Mouse (Mus musculus): ENCODE data around the gene Synpo2. TPM values are rescaled to one million over a fixed set of nuclear protein-coding genes. Genes with fewer than 3 reads are reported as not detected.

The Synpo2 gene
- total RNA-seq, 1 experiment, result 1.6 TPM

DNA sequence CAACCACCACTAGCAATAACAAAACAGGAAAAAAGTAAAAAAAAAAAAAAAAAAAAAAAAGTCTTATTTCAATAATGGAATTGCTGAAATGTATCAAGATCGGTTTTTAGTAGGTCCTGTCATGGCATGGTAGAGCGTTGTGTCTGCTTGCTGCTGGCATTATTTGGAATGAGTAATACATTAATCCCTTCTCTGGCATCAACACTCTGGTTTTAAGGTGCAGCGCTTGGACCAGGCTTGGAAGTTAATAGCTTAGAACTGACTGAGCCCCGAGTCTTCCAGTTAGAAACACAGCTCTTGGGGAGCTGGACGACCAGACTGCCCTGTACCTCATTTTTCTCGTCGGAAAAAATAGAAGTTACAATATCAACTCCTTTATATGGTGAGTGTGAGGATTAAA, 169.1 kb downstream of the Synpo2 start:
- DNase-seq (ENCODE audit: low read depth, low spot score), result no peak
- TF ChIP-seq HCFC1 (IDR thresholded peaks at IDR 0.05; ENCODE audit: borderline replicate concordance, insufficient read depth, low read length) (no peak), CHD2 (IDR thresholded peaks at IDR 0.05; ENCODE audit: low read depth, low read length) (no peak)
- Histone ChIP-seq H3K4me3 (ENCODE audit: insufficient read depth in 1 of 2, low read depth in 1 of 2, low read length in 2 of 2, poor library complexity in 1 of 2, severe bottlenecking in 1 of 2) (no peak overlapping the region), H3K27ac (ENCODE audit: insufficient read depth, low read depth, low read length, poor library complexity, severe bottlenecking) (no peak overlapping the region), H3K9me3 (ENCODE audit: control insufficient read depth, insufficient read depth, low read depth, low read length) (no peaks in the 10 kb centered on the region), H3K4me1 (ENCODE audit: control insufficient read depth in 2 of 2, insufficient read depth in 2 of 2, low read length in 2 of 2, poor library complexity in 1 of 2) (peaks cover 2 to 5% of the 10 kb centered on the region in 2 experiments; a peak in 1 of 4 replicates), H3K36me3 (ENCODE audit: control insufficient read depth, insufficient read depth, low read length, poor library complexity, severe bottlenecking) (no peaks in the 10 kb centered on the region), H3K9ac (ENCODE audit: insufficient read depth, low read depth, low read length, poor library complexity, severe bottlenecking) (no peak overlapping the region)
- in situ Hi-C loops (cut with MboI; ENCODE audit: low sequenced_read_pairs in 2 of 2, unreplicated experiment in 2 of 2), result no loop called here

DNA sequence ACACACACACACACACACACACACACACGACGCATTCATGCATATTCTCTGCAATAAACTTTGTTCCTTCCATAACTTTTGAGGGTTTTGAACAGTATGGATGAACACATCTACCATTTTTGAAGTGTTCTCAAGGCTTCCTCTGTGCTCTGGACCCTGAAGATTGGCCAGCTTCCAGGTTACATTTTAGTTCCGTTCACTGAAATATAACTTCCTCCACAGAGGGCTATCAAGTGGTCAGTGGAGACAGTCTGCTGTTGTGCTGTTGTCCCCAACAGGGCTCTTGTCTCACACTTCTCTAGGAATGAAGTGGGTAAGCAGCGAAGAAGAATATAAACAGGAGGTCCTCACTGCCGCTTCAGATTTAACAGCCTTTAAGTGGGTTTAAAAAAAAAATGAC, 170.5 kb downstream of the Synpo2 start:
- in situ Hi-C loops (cut with MboI; ENCODE audit: low sequenced_read_pairs in 2 of 2, unreplicated experiment in 2 of 2), result no loop called here
- TF ChIP-seq HCFC1 (IDR thresholded peaks at IDR 0.05; ENCODE audit: borderline replicate concordance, insufficient read depth, low read length) (no peak), ZC3H11A (IDR thresholded peaks at IDR 0.05; ENCODE audit: borderline replicate concordance, low read depth, low read length) (no peak), ZNF384 (IDR thresholded peaks at IDR 0.05; ENCODE audit: low read depth, low read length) (no peak), CHD2 (IDR thresholded peaks at IDR 0.05; ENCODE audit: low read depth, low read length) (no peak), MAFK (IDR thresholded peaks at IDR 0.05; ENCODE audit: insufficient read depth, low read depth, low read length) (no peak)

DNA sequence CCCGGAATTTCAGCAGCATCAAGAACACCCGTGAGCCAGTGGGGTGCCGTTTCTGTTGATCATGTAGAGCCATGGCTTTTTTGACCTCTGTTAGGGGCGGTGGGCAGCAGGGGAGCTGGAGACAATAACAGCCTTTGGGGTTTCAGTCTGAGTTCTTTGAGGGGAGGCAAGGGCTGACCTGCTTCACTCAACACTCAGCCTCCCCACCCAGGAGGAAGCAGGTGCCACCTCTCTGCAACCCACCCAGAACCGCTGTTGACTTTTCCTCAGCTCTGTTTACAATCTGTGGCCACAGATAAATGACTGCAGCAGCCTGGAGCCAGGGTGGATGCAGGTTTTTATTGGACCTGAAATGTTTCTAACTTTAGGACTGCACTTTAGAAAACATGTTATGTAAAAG, 171.8 kb downstream of the Synpo2 start:
- Histone ChIP-seq H3K4me3 (ENCODE audit: insufficient read depth in 1 of 2, low read depth in 1 of 2, low read length in 2 of 2, poor library complexity in 1 of 2, severe bottlenecking in 1 of 2) (no peak overlapping the region), H3K9me3 (ENCODE audit: control insufficient read depth, insufficient read depth, low read depth, low read length) (no peaks in the 10 kb centered on the region), H3K4me1 (ENCODE audit: control insufficient read depth in 2 of 2, insufficient read depth in 2 of 2, low read length in 2 of 2, poor library complexity in 1 of 2) (peaks cover 0 to 3% of the 10 kb centered on the region in 2 experiments; a peak in 1 of 4 replicates), H3K9ac (ENCODE audit: insufficient read depth, low read depth, low read length, poor library complexity, severe bottlenecking) (no peak overlapping the region; the same call in 1 of the 2 replicates), H3K27ac (ENCODE audit: insufficient read depth, low read depth, low read length, poor library complexity, severe bottlenecking) (no peak overlapping the region), H3K36me3 (ENCODE audit: control insufficient read depth, insufficient read depth, low read length, poor library complexity, severe bottlenecking) (no peaks in the 10 kb centered on the region)
- DNase-seq (ENCODE audit: low read depth, low spot score), result no peak
- no peak for TF ChIP-seq MAFK (IDR thresholded peaks at IDR 0.05; ENCODE audit: insufficient read depth, low read depth, low read length)
- TF ChIP-seq ZNF384 (IDR thresholded peaks at IDR 0.05; ENCODE audit: low read depth, low read length), result no peak
- TF ChIP-seq HCFC1 (IDR thresholded peaks at IDR 0.05; ENCODE audit: borderline replicate concordance, insufficient read depth, low read length), result no peak
- no peak for TF ChIP-seq ZC3H11A (IDR thresholded peaks at IDR 0.05; ENCODE audit: borderline replicate concordance, low read depth, low read length)
- TF ChIP-seq CHD2 (IDR thresholded peaks at IDR 0.05; ENCODE audit: low read depth, low read length), result no peak
- in situ Hi-C loops (cut with MboI; ENCODE audit: low sequenced_read_pairs in 2 of 2, unreplicated experiment in 2 of 2), result no loop called here

More for the DNA sequence above, 170.5 kb downstream of the Synpo2 start:
- H3K4me1 ChIP-seq (ENCODE audit: control insufficient read depth in 2 of 2, insufficient read depth in 2 of 2, low read length in 2 of 2, poor library complexity in 1 of 2), result peaks cover 0 to 3% of the 10 kb centered on the region in 2 experiments; a peak in 1 of 4 replicates
- DNase-seq (ENCODE audit: low read depth, low spot score), result no peak
- H3K9ac ChIP-seq (ENCODE audit: insufficient read depth, low read depth, low read length, poor library complexity, severe bottlenecking), result no peak overlapping the region
- H3K9me3 ChIP-seq (ENCODE audit: control insufficient read depth, insufficient read depth, low read depth, low read length), result no peaks in the 10 kb centered on the region
- no peak overlapping the region for H3K4me3 ChIP-seq (ENCODE audit: insufficient read depth in 1 of 2, low read depth in 1 of 2, low read length in 2 of 2, poor library complexity in 1 of 2, severe bottlenecking in 1 of 2)
- no peaks in the 10 kb centered on the region for H3K36me3 ChIP-seq (ENCODE audit: control insufficient read depth, insufficient read depth, low read length, poor library complexity, severe bottlenecking)
- H3K27ac ChIP-seq (ENCODE audit: insufficient read depth, low read depth, low read length, poor library complexity, severe bottlenecking), result no peak overlapping the region

- Histone ChIP-seq H3K4me3 (ENCODE audit: insufficient read depth in 1 of 2, low read depth in 1 of 2, low read length in 2 of 2, poor library complexity in 1 of 2, severe bottlenecking in 1 of 2) (no peak overlapping the region), H3K9me3 (ENCODE audit: control insufficient read depth, insufficient read depth, low read depth, low read length) (no peaks in the 10 kb centered on the region), H3K4me1 (ENCODE audit: control insufficient read depth in 2 of 2, insufficient read depth in 2 of 2, low read length in 2 of 2, poor library complexity in 1 of 2) (peaks cover 0 to 3% of the 10 kb centered on the region in 2 experiments; a peak in 1 of 4 replicates), H3K36me3 (ENCODE audit: control insufficient read depth, insufficient read depth, low read length, poor library complexity, severe bottlenecking) (no peaks in the 10 kb centered on the region), H3K27ac (ENCODE audit: insufficient read depth, low read depth, low read length, poor library complexity, severe bottlenecking) (no peak overlapping the region), H3K9ac (ENCODE audit: insufficient read depth, low read depth, low read length, poor library complexity, severe bottlenecking) (no peak overlapping the region)
- no peak for DNase-seq (ENCODE audit: low read depth, low spot score)
- no peak for TF ChIP-seq CHD2 (IDR thresholded peaks at IDR 0.05; ENCODE audit: low read depth, low read length)
- TF ChIP-seq HCFC1 (IDR thresholded peaks at IDR 0.05; ENCODE audit: borderline replicate concordance, insufficient read depth, low read length), result no peak
- TF ChIP-seq ZC3H11A (IDR thresholded peaks at IDR 0.05; ENCODE audit: borderline replicate concordance, low read depth, low read length), result no peak
- TF ChIP-seq MAFK (IDR thresholded peaks at IDR 0.05; ENCODE audit: insufficient read depth, low read depth, low read length), result no peak
- TF ChIP-seq ZNF384 (IDR thresholded peaks at IDR 0.05; ENCODE audit: low read depth, low read length), result no peak
- in situ Hi-C loops (cut with MboI; ENCODE audit: low sequenced_read_pairs in 2 of 2, unreplicated experiment in 2 of 2), result no loop called here
These were observed 174.0 kb downstream of the Synpo2 start for GRCm38 (mm10) chr3:123061931-123062330.

DNA sequence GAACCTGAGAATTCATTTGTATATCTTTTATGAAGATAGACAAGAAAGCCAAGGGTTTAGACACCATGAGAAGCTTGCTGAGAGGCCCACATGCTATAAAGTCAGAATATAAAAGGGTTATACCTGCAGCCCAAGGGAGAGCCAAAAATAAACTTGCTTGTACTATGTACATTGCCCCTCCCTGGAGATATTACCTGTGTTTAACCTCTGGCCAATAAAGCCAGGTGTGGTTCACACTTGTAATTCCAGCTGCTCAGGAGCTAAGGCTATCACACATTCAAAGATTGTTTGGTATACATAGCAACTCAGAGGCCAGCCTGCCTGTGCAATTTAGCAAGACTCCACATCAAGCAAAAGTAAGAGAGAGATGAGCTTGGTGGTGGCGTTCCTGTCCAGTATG, 177.1 kb downstream of the Synpo2 start:
- no peaks in the 10 kb centered on the region; a peak in 1 of 4 replicates for H3K4me1 ChIP-seq (ENCODE audit: control insufficient read depth in 2 of 2, insufficient read depth in 2 of 2, low read length in 2 of 2, poor library complexity in 1 of 2)
- in situ Hi-C loops (cut with MboI; ENCODE audit: low sequenced_read_pairs in 2 of 2, unreplicated experiment in 2 of 2), result no loop called here

More for the DNA sequence above, 177.1 kb downstream of the Synpo2 start:
- no peak for TF ChIP-seq ZNF384 (IDR thresholded peaks at IDR 0.05; ENCODE audit: low read depth, low read length)
- TF ChIP-seq HCFC1 (IDR thresholded peaks at IDR 0.05; ENCODE audit: borderline replicate concordance, insufficient read depth, low read length), result no peak
- TF ChIP-seq MAFK (IDR thresholded peaks at IDR 0.05; ENCODE audit: insufficient read depth, low read depth, low read length), result no peak
- no peak for TF ChIP-seq CHD2 (IDR thresholded peaks at IDR 0.05; ENCODE audit: low read depth, low read length)
- no peak for TF ChIP-seq ZC3H11A (IDR thresholded peaks at IDR 0.05; ENCODE audit: borderline replicate concordance, low read depth, low read length)
- Histone ChIP-seq H3K4me3 (ENCODE audit: insufficient read depth in 1 of 2, low read depth in 1 of 2, low read length in 2 of 2, poor library complexity in 1 of 2, severe bottlenecking in 1 of 2) (no peak overlapping the region), H3K9me3 (ENCODE audit: control insufficient read depth, insufficient read depth, low read depth, low read length) (no peaks in the 10 kb centered on the region), H3K27ac (ENCODE audit: insufficient read depth, low read depth, low read length, poor library complexity, severe bottlenecking) (no peak overlapping the region), H3K36me3 (ENCODE audit: control insufficient read depth, insufficient read depth, low read length, poor library complexity, severe bottlenecking) (no peaks in the 10 kb centered on the region), H3K9ac (ENCODE audit: insufficient read depth, low read depth, low read length, poor library complexity, severe bottlenecking) (no peak overlapping the region)
- no peak for DNase-seq (ENCODE audit: low read depth, low spot score)
